Mouse (Mus musculus): ENCODE measurements around the gene 1700025C18Rik.

GRCm38 (mm10) chr2:165131428-165131827, 40.9 kb upstream of the 1700025C18Rik start:
- TF ChIP-seq CTCF (IDR thresholded peaks at IDR 0.05; ENCODE audit: borderline replicate concordance, insufficient read depth, low read length), result no peak
- no peak for TF ChIP-seq POLR2A (IDR thresholded peaks at IDR 0.05; ENCODE audit: low read depth, low read length)

Measured in embryonic fibroblast, embryonic 13.5 days (primary cell).